Mouse (Mus musculus) right cerebral cortex, postnatal 36 days (tissue): ENCODE results near the gene Wdr20.
"Not testable (repeated sequence)": the region's sequence is repeated elsewhere in the genome, so short reads cannot be mapped to it uniquely, and the experiment has no call there.

Experiments
- DNase-seq, 2 experiments: peaks; one replicate each; pipeline ENCODE4 v3.0.0; 2022; ENCODE audit warnings: low spot score in 2 of 2, mixed read lengths in 1 of 2

Wdr20 gene

GRCm38 (mm10) chr12:110737170-110738157 is at the start of gene Wdr20:
Gene Wdr20, plus strand, starts transcription at chr12:110737944.
- peak; percentile 93 to 95 for DNase-seq

GRCm38 (mm10) chr12:110688921-110689320 is 48.8 kb upstream of the Wdr20 start:
- DNase-seq: not testable (repeated sequence)

DNA sequence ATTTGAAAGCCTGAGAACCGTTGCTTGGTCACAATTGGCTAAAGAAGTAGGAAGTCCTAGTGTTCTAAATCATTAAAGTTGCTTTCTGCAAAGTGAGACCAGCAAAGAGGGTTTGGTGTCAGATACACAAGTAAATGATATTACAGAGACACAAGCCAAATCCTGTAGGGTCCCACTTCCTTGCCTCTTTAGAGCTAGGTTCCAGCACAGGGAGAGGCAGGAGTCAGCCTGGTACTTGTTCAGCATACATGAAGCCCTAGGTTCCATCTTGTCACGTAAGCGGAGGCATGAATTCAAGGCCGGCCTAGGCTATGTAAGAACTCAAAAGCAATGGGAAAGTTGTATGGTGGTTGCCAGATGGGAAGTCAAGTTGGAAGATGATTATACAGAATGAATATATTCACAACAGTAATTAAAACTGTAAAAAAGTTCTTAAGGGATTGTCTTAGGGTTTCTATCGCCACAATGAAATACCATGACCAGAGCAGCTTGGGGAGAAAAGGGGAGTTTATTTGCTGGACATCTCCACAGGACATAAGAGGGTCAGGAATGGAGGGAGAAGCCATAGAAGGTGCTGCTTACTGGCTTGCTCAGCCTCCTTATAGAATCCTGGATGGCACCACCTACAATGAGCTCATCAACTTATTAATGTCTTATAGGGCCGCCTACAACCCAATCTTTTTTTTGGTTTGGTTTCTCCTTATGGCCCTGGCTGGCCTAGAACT is 47.7 kb upstream of the Wdr20 start:
- no peak for DNase-seq

- DNase-seq: not testable (repeated sequence)
Measured at GRCm38 (mm10) chr12:110693378-110693777, 44.4 kb upstream of the Wdr20 start.

DNA sequence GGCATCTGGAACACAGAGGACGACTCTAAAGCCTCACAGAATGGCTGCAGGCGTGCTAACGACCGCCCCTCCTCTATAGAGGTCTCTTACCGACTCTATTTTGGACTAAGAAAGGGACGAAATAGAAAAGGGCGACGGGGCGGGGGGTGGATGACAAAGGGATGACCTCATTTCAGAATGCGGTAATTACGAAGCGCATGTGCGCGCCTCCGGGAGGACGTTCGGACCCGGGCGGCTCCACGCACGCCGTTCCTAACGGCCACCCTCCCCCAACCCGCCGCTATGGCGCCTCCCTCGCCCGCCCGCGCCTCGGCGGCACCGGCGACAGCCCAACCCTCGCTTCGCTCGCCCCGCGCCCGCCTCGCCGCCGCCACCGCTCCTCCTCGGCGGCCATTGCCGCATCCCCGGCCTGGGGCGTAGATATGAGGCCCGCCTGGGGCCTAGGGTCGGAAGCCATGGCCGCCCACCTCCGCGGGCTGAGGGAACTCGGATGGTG is 42.0 kb upstream of the Wdr20 start:
- peak; percentile 51 to 59 for DNase-seq

GRCm38 (mm10) chr12:110696173-110696974 is 41.4 kb upstream of the Wdr20 start:
- DNase-seq: peak; percentile 91 to 93

- DNase-seq: no peak
Measured at GRCm38 (mm10) chr12:110696975-110697400, 40.8 kb upstream of the Wdr20 start.

GRCm38 (mm10) chr12:110697457-110697856 is 40.3 kb upstream of the Wdr20 start:
- no peak for DNase-seq

DNA sequence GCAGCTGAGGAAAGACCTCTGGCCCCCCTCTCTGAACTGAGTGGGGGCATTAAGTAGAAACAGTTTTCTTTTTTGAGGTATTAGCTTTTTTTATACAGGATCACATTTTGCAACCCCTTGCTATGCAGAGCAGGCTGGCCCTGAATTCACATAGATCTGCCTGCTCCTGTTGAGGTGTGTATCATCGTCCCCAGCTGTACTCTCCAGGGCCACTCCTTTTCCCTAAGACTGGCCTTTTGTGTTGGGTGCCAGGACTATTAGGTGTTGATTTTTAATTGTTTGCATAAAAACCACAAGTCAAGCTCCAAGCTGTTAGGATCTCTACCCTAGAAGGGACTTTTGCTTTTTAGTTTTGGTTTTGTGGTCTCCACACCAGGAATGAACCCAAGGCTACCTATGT is 39.7 kb upstream of the Wdr20 start:
- DNase-seq: no peak

DNA sequence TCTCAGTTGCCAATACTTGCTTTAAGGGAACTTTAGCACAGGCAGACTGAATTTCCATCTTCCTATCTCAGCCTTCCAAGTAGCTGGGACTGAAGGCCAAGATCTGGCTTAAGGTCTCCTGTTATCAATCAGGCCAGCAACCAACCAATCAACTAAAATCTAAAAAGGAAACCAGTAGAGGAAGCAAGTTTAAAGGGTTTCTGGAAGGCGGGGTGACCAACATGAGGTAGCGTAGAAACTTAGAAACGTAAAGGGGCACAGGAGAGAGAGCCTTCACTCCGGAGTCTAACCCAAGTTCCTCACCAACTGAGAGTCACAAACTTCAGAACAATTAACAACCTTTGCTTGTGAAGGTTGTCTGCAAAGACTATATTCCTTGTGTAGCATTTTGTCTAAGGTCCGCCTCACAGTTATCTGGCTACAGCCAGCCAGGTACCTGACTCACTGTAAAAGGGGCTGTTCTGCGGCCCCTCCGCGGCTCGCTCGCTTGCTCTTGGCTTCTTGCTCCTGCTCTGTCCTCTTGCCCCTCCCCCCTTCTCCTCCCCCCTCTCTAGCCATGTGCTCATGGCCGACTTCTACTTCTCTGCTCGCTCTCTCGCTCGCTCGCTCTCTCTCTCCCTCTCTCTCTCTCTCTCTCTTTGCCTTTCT is 39.1 kb upstream of the Wdr20 start:
- DNase-seq: no peak

GRCm38 (mm10) chr12:110699171-110699547 is 38.6 kb upstream of the Wdr20 start:
- no peak for DNase-seq

GRCm38 (mm10) chr12:110700730-110701129 is 37.0 kb upstream of the Wdr20 start:
- DNase-seq: no peak

DNA sequence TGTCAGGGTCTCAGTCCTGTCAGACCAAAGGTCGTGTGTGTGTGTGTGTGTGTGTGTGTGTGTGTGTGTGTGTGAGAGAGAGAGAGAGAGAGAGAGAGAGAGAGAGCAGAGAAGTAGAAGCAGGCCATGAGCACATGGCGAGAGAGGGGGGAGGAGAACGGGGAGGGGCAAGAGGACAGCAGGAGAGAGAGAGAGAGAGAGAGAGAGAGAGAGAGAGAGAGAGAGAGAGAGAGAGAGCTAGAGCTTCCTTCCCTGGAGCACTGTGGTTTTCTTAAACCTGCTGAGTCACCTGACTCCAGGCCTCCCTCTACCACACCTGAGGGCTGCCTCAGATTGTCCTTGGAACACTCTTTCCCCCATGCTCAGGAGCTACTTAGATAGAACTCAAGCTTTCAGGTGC is 36.4 kb upstream of the Wdr20 start:
- DNase-seq: not testable (repeated sequence)

DNA sequence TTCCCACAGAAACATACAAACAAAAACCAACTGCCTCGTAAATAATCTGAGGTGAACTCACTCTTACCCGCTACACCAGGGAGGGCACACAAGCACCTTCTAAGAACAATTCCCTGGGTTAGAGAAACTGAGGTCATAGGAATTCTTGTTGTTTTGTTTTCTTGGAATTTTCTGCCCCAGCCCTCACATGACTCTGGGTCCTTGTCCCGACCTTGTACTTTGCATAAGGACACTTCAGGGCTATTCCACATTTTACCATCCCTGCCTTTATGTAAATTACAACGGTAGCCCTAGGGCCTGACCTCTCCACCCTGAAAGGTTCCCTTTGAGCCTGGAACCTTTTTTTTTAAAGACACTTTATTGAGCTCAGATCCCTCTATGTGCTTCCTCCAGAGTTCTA is 35.2 kb upstream of the Wdr20 start, which contains the start of gene Hsp90aa1:
TSS of gene Hsp90aa1 (minus strand) at position 173 of the 400 bp plus-strand sequence.
- no peak for DNase-seq

DNA sequence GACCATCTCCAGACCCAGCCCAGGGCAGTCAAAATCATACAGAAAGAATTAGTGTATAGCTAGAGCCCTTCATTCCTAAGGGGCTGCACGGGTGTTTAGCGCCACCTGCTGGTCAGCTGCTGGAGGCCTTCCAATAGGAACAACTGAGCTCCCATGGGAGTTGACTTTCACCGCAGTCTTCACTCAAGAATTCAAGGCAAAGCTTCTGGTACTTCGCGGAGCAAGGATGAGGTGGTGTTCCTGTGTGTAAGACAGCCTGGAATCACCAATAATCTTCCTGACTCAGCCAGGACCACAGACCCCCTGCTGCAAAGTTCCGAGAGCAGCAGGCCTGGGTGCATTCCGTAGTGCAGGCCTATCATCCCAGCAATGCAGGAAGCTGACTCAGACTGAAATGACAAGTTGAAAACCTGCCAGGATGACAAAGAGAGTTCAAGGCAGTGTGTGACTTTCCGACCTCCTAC is 34.7 kb upstream of the Wdr20 start:
- peak; percentile 55 to 63 for DNase-seq

GRCm38 (mm10) chr12:110703682-110704081 is 34.1 kb upstream of the Wdr20 start:
- no peak for DNase-seq

GRCm38 (mm10) chr12:110705419-110705818 is 32.3 kb upstream of the Wdr20 start:
- DNase-seq: not testable (repeated sequence)

DNA sequence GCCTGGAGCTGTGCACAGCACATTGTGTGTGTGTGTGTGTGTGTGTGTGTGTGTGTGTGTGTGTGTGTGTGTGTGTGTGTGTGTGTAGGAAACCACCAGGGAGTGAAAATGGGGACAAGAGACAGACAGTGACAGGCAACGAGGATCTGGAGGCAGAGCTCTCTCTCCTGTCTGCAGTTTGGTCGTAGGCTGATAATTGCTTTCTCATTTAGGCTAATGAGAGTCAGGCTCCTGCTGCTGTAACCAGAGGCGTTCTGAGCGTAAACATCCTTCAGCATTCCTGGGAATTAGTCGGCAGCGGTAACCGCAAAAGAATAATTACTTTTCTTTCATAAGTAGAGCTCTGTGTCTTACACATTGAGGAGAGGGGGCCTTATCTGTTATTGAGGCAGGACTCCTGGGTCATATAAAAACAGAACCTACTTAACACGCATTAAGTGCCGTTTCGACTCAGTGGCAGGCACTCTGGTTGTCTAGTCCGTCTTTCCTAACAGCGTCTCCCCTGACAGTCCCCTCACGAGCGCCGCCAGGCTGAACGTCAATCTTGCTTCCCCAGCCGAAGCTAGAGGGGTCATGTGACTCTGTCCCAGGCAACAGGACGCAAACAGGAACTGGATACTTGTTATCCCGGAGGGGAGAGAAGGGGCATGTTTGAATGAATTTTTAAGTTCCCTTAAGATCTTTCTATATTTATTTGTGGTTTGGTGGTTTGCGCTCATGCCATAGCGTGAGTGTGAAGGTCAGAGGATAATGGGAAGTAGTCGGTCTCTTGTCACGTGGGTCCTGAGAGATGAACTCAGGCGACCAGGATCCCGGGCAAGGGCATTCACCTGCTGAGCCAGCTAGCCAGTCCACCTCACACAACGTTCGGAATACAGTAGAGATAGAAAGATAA is 31.2 kb upstream of the Wdr20 start:
- DNase-seq: no peak

- DNase-seq: no peak
Measured at GRCm38 (mm10) chr12:110707451-110707850, 30.3 kb upstream of the Wdr20 start.

GRCm38 (mm10) chr12:110711270-110711669 is 26.5 kb upstream of the Wdr20 start:
- DNase-seq: no peak
